Mouse (Mus musculus) brown adipose tissue, adult 24 weeks (tissue): Measurements from ENCODE around the gene Cnbd2. TPM values are rescaled to one million over a fixed set of nuclear protein-coding genes. Genes with fewer than 3 reads are reported as not detected.

ENCODE experiments used
- H3K27ac ChIP-seq: fragments of 200-500 bp; replicated peaks from 2 replicates; pipeline ENCODE4 v1.5.1; 2012; ENCODE audit warnings: low read depth, mild to moderate bottlenecking, low read length
- H3K4me1 ChIP-seq: fragments of 200-500 bp; 2 replicates; pipeline ENCODE4 v1.6.1; 2012; ENCODE audit warnings: low read length, mixed read lengths; ENCODE audit not compliant: control insufficient read depth, insufficient read depth, insufficient read length
- H3K4me3 ChIP-seq: fragments of 200-500 bp; 2 replicates; pipeline ENCODE4 v1.5.1; 2012; ENCODE audit warnings: low read depth, mild to moderate bottlenecking, low read length, moderate library complexity; ENCODE audit not compliant: insufficient read depth
- polyA plus RNA-seq: library from polyadenylated mRNA; stranded (reverse); fragments of >200 nt; gene quantifications from 2 replicates; pipeline ENCODE4 v1.2.4, GENCODE M21; 2012; ENCODE audit not compliant: missing spikeins, insufficient read depth, insufficient read length

Gene Cnbd2
- polyA plus RNA-seq, 1 experiment = 2.0 TPM

DNA sequence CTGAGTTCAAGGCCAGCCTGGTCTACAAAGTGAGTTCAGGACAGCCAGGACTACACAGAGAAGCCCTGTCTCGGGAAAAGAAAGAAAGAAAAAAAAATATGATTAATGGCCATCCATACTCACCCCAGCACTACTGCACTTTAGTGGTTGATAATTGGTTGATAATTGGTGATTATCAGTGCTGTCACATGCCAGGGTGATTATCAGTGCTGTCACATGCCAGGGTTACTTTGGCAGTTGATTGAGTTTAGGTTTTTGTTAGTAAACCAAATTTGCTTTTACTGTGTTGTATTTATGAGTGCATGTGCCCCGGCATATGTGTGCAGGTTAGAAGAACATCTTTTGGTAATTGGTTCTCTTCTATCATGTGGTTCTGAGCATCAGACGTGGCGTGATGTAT, 10.0 kb upstream of the Cnbd2 start:
- H3K27ac ChIP-seq = no peak overlapping the region
- H3K4me1 ChIP-seq = no peaks in the 10 kb centered on the region
- H3K4me3 ChIP-seq = no peak overlapping the region

DNA sequence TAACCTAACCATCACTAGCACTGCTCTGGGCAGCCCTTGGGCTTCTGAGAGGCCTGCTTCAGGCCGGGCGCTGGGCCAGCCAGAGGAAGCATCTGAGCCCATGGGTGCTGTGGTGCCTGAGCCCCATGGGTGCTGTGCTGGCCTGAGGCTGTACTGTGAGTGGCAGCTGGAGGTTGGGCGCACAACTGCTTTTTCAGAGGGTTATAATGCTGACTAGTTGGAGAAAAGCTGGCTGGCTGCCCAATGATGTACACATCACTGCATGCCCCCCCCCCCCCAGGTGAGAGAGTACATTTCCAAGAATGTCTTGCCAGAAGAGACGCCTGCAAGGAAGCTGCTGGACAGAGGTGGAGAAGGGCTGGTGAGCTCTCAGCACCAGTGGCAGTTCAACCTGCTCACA, 7.7 kb upstream of the Cnbd2 start:
- H3K4me1 ChIP-seq = no peaks in the 10 kb centered on the region
- no peak overlapping the region for H3K27ac ChIP-seq
- no peak overlapping the region for H3K4me3 ChIP-seq

DNA sequence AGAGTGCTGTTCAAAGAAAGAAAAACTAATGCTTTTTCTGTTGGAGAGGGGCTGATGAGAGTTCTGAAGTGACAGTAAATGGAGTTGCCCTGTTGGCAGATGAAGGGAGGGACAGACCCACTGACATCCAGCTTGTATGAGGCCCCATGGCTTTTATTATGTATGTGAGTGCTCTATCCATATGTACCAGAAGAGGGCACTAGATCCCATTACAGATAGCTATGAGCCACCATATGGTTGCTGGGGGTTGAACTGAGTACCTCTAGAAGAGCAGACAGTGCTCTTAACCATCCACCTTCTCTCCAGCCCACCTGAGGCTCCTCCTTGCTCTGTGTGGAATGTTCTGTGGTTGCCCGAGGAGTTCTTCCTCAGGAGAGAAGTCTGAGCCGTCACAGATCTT, 6.3 kb upstream of the Cnbd2 start:
- H3K4me1 ChIP-seq = no peaks in the 10 kb centered on the region
- H3K27ac ChIP-seq = no peak overlapping the region
- H3K4me3 ChIP-seq = no peak overlapping the region

DNA sequence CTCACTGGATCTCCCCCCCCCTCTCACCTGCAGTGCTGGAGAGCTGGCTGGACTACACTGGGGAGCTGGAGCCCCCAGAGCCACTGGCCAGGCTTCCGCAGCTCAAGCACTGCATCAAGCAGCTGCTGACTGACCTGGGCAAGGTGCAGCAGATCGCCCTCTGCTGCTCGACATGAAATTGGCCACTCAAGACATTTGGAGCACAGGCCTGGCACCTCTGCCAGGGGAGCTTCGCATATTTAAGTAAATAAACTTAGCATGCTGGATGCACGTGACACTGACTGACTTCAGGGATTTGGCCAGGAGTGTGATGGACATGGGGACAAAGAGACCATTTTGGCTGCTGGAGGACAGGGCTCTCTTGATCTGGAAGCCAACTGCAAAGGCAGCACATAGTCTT, 4.8 kb upstream of the Cnbd2 start:
- H3K27ac ChIP-seq = no peak overlapping the region
- H3K4me1 ChIP-seq = no peaks in the 10 kb centered on the region
- H3K4me3 ChIP-seq = no peak overlapping the region

DNA sequence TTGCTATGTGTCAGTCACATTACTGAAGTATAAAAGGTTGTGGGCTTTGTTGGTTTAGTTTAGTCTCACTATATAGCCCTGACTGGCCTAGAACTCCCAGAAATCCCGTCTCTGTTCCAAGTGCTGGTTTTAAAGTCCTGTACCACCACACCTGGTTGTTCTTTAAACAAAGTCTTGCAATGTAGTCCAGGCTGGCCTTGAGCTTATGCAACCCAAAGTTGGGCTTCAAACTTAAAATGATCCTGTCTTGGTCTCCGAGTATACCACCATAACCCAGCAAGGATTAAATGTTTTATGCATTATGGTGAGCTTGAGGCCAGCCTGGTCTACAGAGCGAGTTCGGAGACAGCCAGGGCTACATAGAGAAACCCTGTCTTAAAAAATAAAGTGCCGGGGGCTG, 2.2 kb upstream of the Cnbd2 start:
- H3K4me3 ChIP-seq = no peak overlapping the region
- H3K27ac ChIP-seq = no peak overlapping the region
- H3K4me1 ChIP-seq = no peaks in the 10 kb centered on the region

DNA sequence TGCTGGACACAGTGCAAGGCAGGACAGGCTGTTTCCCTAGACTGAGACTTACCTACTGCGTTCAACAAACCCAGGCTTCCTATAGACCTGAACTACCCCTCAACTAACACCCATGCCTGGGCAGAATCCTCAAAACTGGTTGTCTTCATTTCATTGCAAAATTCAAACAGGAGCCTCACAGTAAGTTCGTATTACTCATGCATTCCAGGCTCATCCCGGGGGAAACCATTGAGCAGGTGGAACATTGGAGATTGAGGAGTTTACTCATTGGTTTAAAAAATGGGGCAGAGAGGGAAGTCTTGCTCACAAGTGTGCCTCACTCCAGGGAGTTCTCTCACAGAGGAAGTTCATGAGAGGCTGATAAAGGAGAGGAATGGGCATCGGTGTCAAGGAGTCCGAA, 1.6 kb upstream of the Cnbd2 start:
- Histone ChIP-seq H3K4me1 (no peaks in the 10 kb centered on the region), H3K4me3 (no peak overlapping the region), H3K27ac (no peak overlapping the region)

DNA sequence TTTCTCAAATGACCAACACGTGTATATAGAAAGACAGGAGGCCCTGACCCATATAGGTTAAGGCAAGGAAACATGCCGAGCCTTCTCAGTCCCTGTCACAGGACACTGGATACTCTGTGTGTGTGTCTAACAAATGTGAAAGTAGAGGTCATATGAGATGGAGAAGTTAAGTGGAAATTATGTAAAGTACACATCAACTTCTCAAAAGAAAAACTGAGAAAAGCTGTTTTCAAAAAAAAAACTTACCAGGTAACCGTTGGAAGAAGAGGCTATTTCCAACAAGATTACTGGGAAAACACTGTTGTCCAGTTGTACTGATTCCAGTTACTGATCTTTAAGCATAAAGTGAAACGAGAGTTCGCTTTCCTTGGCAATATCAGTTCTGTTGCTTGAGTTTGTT, 1.2 kb upstream of the Cnbd2 start:
- no peak overlapping the region for H3K27ac ChIP-seq
- no peak overlapping the region for H3K4me3 ChIP-seq

DNA sequence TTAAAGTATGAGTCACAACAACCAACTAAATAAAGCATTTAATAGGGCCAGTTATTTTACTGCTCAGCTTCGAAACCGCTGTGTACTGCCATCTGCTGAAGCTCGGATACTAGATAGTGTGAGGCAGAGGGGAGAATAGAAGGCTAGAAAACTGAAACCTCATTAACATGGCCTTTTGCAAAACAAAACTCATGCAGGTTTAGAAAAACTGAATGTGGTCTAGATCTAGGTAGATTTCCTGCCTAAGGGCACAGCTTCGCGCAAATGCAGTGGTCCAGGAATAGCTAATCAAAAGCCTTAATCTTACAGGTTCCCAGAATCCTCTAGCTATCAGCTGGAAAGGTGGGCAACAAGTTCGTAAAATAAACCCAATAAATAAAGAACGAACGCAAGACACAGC, 658 bp upstream of the Cnbd2 start:
- H3K4me1 ChIP-seq = no peaks in the 10 kb centered on the region
- peak overlapping the region; percentile 72 for H3K4me3 ChIP-seq
- peak overlapping the region; percentile 94 for H3K27ac ChIP-seq

More for the DNA sequence above, 1.2 kb upstream of the Cnbd2 start:
- no peaks in the 10 kb centered on the region for H3K4me1 ChIP-seq

DNA sequence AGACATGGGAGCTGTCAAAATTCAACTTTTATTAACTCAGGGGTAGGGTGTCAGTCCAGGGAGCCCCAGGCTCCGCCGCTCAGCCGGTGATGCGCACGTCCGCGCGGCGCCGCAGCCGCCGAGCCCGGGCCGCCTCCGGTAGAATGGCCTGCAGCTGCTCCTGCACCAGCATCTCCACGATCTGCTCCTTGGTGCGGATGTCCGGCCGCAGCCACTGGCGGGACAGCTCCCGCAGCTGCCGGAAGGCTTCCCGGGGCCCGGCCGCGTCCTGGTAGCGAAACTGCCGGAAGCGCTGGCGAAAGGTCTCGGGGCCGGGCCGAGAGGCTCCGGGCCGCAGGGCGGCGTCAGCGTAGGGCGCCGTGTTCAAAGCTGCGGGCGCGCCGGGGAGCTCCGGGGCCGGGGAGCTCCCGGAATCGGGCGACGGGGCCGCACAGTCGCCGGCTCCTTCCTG, 233 bp upstream of the Cnbd2 start:
- Histone ChIP-seq H3K27ac (peak overlapping the region; percentile 94), H3K4me1 (no peaks in the 10 kb centered on the region), H3K4me3 (peak overlapping the region; percentile 72)

DNA sequence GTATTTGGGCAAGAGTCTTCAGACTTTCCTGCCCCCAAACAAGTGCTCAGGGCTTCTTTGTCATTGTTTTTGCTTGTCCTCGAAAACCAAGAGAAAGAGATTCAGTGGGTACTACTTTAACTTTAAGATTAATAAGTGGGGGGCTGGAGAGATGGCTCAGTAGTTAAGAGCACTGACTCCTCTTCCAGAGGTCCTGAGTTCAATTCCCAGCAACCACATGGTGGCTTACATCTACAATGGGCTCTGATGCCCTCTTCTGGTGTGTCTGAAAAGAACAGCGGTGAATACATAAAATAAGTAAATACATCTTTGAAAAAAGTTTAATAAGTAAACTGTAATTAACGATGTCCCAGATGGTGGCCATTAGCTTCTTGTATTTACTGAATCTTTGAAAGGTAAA, 1.1 kb downstream of the Cnbd2 start:
- Histone ChIP-seq H3K4me1 (no peaks in the 10 kb centered on the region), H3K27ac (peak overlapping the region; percentile 94; the same call in 1 of the 2 replicates), H3K4me3 (peak overlapping the region; percentile 72)

DNA sequence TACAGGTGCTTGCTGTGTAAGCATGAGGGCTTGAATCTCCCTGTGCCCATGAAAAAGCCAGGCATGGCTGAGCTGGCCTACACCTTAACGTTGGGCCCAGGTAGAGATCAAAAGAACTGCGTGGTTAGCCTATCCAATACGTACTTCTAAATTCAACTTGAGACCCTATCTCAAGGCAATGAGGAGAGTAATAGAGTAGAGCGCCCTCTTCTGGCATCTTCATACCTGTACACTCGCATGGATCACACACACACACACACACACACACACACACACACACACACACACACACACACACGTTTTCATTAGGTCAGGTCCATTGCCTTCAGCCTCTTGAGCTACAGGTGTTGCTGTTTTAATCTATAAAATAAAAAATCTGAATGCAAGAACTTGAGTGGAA, 2.7 kb downstream of the Cnbd2 start:
- no peaks in the 10 kb centered on the region for H3K4me1 ChIP-seq
- H3K4me3 ChIP-seq = no peak overlapping the region

DNA sequence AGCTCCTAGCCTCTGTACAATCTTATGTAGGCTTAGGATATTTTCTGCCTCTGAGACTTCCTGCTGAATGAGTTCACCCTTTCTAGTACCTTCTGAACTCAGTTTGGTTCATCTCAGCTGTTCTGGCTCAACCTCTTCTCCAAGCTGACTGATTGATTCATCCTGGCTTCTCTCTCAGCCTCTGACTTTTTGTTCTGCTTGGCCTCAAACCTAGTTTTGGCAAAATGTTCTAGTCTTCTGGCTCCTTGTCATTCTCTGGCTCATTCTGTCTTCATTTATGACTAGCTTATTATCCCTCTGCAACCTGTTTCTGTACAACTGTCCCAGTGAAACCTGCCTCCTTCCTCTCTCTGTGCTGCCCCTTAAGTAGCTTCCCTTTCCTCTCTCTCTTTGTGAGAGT, 6.4 kb downstream of the Cnbd2 start:
- Histone ChIP-seq H3K4me1 (no peaks in the 10 kb centered on the region), H3K4me3 (no peak overlapping the region), H3K27ac (no peak overlapping the region)

More for the DNA sequence above, 2.7 kb downstream of the Cnbd2 start:
- H3K27ac ChIP-seq = no peak overlapping the region

DNA sequence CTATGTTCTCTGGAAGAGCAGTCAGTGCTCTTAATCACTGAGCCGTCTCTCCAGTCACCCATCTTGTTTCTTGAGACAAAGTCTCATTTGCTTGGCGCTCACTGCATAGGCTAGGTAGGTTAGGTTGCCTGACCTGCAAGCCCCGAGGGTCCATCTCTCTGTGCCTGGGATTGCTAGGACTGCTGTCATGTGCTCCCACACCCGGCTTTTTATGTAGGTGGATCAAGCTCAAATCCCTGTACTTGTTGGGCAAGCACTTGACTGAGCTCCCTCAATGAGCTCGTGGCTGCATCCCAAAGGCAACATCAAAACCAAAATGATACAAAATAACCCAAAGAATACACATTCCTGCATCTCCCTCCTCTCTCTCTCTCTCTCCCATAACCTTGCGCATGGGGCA, 9.4 kb downstream of the Cnbd2 start:
- Histone ChIP-seq H3K4me3 (no peak overlapping the region), H3K4me1 (no peaks in the 10 kb centered on the region), H3K27ac (no peak overlapping the region)

DNA sequence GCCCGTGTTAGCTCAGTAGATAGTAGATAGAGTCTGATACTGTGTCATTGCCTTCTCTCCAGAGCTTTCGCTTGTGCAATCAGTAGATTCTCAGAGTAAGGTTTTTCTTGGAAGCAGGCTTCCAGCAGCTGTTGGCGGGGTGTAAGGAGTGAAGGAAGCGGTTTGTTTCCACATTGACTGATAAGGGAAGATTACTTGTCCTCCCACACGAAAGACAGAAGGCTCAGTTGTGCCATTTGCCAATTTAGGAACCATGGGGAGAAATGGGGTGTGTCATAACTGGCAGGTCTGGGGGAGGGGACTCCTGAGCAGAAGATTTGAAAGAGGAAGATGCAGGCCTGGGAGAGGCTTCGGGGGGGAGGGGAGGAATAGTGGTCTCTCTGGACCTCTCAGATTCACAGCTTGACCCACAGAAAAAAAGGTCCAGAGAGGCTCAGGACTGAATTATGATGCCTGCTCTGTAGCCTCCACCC, 12.1 kb downstream of the Cnbd2 start:
- H3K4me3 ChIP-seq = no peak overlapping the region
- H3K27ac ChIP-seq = peak overlapping the region; percentile 44; the same call in 1 of the 2 replicates
- no peaks in the 10 kb centered on the region for H3K4me1 ChIP-seq

DNA sequence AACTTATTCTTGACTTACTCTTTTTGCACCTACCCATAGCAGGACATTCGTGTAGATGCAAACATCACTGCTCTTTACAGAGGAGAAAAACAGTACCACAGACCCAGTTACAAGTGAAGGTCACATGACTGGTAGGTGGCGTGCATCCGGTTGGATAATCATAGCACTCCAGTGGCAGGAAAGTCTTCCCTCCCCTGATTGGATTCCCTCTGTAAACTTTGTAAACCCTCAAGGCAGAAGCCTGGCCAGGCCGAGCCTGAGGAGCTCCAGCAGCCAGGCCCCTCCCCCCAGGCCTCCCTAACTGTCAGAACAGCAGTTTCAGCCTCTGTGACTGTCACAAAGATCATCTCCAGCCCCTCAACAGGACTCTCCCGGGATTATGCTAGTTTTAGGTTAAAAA, 12.6 kb downstream of the Cnbd2 start:
- Histone ChIP-seq H3K4me3 (no peak overlapping the region), H3K4me1 (no peaks in the 10 kb centered on the region)

DNA sequence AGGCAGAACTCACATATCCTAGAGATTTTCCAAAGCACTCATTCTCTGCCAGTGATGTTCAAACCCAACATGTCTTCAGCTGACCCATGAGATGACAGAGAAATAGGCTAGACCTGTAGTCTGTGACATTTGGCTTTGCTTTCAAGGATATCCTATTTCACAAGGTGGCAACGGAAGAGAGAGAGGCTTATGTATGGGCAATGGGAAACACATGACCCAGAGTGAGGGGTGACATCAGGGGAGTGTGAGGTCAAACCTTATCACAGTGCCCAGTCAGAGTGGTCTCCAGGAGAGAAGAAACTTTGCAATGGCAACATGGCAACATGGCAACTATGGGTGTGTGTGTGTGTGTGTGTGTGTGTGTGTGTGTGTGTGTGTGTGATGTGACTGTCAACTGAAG, 18.6 kb downstream of the Cnbd2 start:
- Histone ChIP-seq H3K4me3 (no peak overlapping the region), H3K4me1 (no peaks in the 10 kb centered on the region), H3K27ac (no peak overlapping the region)

More for the DNA sequence above, 12.6 kb downstream of the Cnbd2 start:
- peak overlapping the region; percentile 44; the same call in 1 of the 2 replicates for H3K27ac ChIP-seq
